Mouse (Mus musculus) embryonic stem cell, embryonic (primary cell): ENCODE measurements around the gene Ggct.

Source experiments
- CTCF ChIA-PET, 4 experiments: fragments of 300-600 bp in 2 of 4; fragments of 350-600 bp in 2 of 4; sonication (Branson Sonifier 250); formaldehyde crosslinking; loops; one replicate each; lab custom pipeline; 2022; ENCODE audit warnings: inconsistent platforms in 2 of 4; lab: Charles Lee
- POLR2A ChIA-PET, 4 experiments: fragments of 300-600 bp in 2 of 4; fragments of 350-600 bp in 2 of 4; sonication (Branson Sonifier 250); formaldehyde crosslinking; loops; one replicate each; lab custom pipeline; 2022; ENCODE audit warnings: antibody characterized with exemption in 4 of 4, inconsistent platforms in 1 of 4; lab: Charles Lee

Ggct gene

DNA sequence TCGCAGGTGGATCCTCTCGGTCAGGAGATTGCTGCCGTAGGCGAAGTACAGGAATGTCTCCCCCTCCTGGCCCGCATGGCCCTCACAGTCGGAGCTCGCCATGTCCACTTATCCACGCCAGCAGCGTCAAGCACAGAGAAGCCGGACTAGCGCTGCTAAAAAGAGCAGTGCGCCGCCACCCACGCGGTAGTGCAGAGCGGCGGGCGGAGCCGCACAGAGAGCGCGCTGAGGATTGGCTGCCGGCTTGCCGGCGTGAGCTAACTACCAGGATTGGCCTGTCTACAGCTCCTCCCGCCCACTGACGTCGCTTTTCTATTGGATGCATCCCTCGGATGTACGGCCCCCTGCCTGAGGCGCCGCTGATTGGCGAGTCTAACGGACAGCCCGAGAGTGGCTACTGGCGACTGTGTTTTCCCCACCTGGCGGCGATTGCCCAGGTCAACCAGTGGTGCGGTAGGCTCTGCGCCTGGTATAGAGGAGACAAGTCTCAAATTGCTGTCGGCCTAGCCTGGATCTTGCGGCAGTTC lies at the start of gene Ggct:
Ggct (minus strand) TSS at position 217 of the 527 bp plus-strand sequence.
- CTCF ChIA-PET = interaction anchor here (0.5 to 1.9 kb wide), 43 partner anchors 8 to 1840 kb away, joined by 3 to 21 read pairs (median 4); partner anchors contain the start of genes Mturn (in 1 of the 4) and Nod1 (in 1 of the 4)

DNA sequence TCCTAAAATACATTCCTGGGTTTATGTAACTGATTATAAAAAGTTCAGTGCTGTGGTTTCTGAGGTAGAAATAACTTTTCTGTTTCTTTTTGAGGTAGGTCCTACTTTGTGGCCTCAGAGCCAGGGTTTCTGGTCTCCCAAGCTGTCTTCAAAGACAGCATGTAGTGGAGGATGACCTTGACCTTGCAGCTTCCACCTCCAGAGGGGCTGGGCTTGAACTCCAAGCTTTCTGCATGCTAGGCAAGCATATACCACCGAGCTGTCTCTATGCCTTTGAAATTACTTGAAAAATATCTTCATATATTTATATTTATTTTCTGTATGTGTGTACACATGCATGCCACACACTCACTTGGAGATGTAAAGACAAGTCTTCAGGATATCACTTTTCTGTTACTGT lies 47.3 kb upstream of the Ggct start:
- CTCF ChIA-PET = interaction anchor here in 3 of 4 experiments (0.7 to 1.3 kb wide), 3 partner anchors 22 to 535 kb away, joined by 3 to 7 read pairs (median 7); no protein-coding TSS in a partner anchor
- POLR2A ChIA-PET = interaction anchor here in 3 of 4 experiments (0.7 to 10.6 kb wide), 14 partner anchors 10 to 127 kb away, joined by 3 to 161 read pairs (median 6); partner anchors contain the start of gene Ggct (in 1 of the 3)

More for the DNA sequence above, at the start of gene Ggct:
- POLR2A ChIA-PET = interaction anchor here (0.6 to 2.7 kb wide), 78 partner anchors 8 to 778 kb away, joined by 3 to 28 read pairs (median 4); partner anchors contain the start of genes Gars (in 2 of the 4), Mturn (in 2 of the 4), Nod1 (in 2 of the 4) and Plekha8 (in 1 of the 4)

DNA sequence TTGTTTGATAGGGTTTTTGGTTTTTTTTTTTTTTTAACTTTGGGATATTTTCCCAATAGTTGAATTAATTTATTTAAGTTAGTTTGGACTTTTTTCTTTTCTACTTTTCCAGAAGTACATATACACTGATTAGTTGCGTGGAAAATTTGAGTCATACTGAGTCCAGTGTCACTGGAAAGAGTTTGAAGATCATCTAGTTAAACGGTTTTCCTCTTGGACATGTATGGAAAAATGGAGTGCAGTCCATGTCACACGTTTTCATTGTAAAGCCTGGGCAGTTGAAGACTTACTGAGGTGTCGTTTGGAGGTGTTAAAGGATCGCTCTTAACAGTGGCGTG lies 46.7 kb upstream of the Ggct start:
- ChIA-PET POLR2A (interaction anchor here (0.6 to 10.6 kb wide), 33 partner anchors 10 to 453 kb away, joined by 3 to 161 read pairs (median 7); partner anchors contain the start of genes Ggct (in 2 of the 4), Nod1 (in 1 of the 4) and Znrf2 (in 1 of the 4)), CTCF (interaction anchor here in 2 of 4 experiments (1.0 to 3.1 kb wide), 4 partner anchors 22 to 47 kb away, joined by 3 to 18 read pairs (median 7); partner anchors contain the start of gene Ggct (in 1 of the 2))

DNA sequence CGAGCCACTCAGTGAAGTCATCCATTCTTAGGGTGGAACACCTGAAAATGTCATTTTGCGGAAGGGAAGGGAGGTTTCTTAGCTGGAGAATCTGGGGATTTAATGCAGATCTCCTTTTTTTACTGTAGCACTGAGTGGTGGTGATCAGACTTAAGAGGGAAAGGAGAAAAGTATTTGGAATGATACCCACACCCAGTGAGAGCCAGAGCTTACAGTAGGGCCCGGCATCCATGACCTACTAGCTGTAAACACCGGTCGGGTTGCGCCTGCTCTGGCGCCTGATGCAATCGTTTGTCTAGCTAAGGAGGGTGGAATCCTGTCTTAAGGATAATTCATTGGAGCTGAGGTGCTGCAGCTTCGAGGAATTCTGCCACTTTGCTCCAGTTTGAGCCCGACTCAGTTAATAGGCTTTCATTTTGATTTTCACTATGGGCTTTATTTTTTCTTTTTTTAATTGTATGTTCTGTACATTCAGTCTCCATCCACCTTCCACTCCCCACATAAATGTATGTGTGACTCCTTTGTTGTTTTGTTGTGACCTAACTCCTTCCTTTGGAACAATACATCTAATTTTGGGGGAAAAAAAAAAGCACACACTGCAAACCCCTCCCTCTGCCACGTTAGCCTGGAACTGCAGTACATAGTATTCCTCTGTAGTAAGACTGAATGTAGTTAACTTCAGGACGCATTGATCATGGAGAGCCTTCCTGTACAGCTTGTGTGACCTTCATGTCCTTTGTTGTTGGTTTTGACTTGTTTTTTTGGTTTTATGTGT lies 46.1 kb upstream of the Ggct start:
- CTCF ChIA-PET = interaction anchor here in 3 of 4 experiments (0.5 to 3.1 kb wide), 8 partner anchors 21 to 1559 kb away, joined by 3 to 18 read pairs (median 4); partner anchors contain the start of gene Ggct (in 2 of the 3)
- POLR2A ChIA-PET = interaction anchor here (0.6 to 10.6 kb wide), 63 partner anchors 9 to 474 kb away, joined by 3 to 161 read pairs (median 4); partner anchors contain the start of genes Ggct (in 3 of the 4), Znrf2 (in 2 of the 4), Nod1 (in 1 of the 4) and Plekha8 (in 1 of the 4)

DNA sequence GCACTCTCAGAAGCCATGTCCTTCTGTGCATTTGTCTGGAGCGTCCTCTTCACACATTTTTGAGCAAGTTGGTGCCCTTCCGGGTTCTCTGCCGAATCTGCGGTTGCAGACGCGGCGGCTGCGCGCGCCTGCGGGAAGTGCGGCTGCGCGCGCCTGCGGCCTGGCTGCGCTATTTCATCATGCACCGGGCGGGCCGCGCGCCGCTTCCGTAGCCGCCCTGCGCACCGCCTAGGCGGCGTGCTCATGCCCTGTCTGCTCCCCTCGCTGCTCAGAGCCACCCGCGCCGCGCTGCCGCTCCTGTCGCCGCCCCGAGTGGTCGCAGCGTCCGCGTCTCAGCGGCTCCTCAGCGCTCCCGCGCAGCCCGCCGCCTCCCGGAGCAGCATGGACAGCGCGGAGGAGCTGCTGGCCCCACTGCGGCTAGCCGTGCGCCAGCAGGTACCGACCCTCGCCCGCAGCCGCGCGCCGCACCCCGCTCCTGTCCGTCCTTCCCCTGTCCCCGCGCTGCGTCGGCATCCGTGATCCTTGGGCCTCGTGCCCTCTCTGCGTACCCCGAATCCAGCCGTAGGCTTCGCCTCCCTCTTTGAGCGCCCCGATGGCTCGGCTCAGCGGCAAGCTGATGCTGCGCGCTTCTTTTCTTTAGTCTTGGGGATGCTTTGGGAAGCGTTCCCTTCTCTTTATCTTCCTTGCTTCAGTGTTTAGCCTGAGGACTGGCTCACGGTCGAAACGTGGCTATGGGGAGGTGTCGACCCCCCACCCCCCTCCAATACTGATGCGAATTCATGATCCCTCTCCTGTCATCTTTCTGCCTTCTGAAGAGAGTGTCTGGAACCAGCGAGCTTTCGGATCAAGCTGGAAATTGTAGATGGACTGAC lies 45.3 kb upstream of the Ggct start, which contains the start of gene Gars:
Gars (plus strand) TSS at position 209 of the 872 bp plus-strand sequence.
- ChIA-PET POLR2A (interaction anchor here (0.6 to 10.6 kb wide), 56 partner anchors 9 to 473 kb away, joined by 3 to 161 read pairs (median 4); partner anchors contain the start of genes Ggct (in 3 of the 4), Znrf2 (in 2 of the 4), Nod1 (in 1 of the 4) and Plekha8 (in 1 of the 4)), CTCF (interaction anchor here in 3 of 4 experiments (0.5 to 3.1 kb wide), 7 partner anchors 21 to 1559 kb away, joined by 3 to 18 read pairs (median 4); partner anchors contain the start of gene Ggct (in 2 of the 3))

DNA sequence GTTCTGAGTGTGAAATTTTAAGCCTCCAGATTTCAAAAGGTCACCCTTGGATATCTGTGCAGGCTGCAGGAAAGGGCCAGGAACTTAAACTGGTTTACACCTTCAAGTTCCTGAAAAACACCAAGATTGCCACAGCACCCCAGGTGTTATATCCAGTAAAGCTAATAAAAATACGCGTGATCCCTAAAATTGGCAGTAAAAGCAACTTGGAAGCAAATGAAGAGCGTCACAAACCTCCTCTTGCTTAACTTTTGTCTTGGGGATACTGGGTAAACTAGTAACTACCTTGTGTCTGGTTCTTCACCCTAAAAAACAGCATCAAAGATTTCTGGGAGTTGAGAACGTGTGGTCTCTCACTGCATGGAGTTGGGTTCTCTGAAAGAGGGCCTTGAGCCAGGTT lies 44.0 kb upstream of the Ggct start:
- CTCF ChIA-PET = interaction anchor here in 1 of 4 experiments (3.1 kb wide), 1 partner anchor 19 kb away, joined by 18 read pairs; no protein-coding TSS in a partner anchor
- POLR2A ChIA-PET = interaction anchor here in 2 of 4 experiments (0.8 to 10.6 kb wide), 5 partner anchors 9 to 45 kb away, joined by 3 to 161 read pairs (median 18); partner anchors contain the start of gene Ggct (in 1 of the 2)

DNA sequence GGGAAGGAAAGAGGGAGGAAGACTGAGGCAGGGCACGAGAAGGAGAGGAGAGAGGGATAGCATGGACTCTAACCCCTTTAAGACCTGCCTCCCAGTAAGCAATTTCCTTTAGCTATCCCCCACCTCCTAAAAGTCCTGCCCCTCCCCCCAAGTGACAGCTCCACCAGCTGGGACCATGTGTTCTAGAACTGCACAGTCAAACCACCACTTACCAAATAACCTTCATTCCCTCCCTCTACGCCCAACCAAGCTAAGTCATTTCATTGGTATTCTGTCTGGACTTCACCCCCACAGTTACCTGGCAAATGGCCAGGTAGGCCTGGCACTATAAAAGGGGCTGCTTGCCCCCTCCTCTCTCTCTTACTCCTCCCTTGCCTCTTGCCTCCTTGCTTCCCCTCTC lies 34.9 kb upstream of the Ggct start:
- CTCF ChIA-PET = interaction anchor here in 1 of 4 experiments (3.6 kb wide), 1 partner anchor 10 kb away, joined by 29 read pairs; no protein-coding TSS in a partner anchor
- POLR2A ChIA-PET = interaction anchor here in 2 of 4 experiments (0.6 to 2.1 kb wide), 5 partner anchors 9 to 11 kb away, joined by 3 to 11 read pairs (median 3); no protein-coding TSS in a partner anchor

DNA sequence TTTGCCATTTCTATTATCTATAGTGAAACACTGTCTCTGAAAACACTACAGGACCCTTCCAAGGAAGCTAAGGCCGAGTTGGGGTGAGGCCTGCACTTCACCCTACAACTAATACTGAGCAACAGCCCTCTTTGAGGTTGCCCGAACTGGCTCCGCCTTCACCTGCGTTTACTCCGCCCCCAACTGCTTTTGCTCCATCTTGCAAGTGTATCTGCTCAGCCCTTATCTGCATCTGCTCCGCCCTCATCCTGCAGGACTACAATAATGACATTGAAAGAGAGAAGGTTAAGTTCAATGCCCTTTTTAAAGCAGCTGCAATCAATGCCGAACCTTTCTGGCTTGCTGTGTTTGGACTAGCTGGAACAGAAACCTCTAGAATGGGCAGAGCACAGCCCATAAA lies 29.1 kb upstream of the Ggct start:
- CTCF ChIA-PET = no interaction called here
- POLR2A ChIA-PET = interaction anchor here in 2 of 4 experiments (1.1 to 1.4 kb wide), 4 partner anchors 13 to 29 kb away, joined by 3 to 7 read pairs (median 5); partner anchors contain the start of genes Gars (in 1 of the 2) and Ggct (in 1 of the 2)

DNA sequence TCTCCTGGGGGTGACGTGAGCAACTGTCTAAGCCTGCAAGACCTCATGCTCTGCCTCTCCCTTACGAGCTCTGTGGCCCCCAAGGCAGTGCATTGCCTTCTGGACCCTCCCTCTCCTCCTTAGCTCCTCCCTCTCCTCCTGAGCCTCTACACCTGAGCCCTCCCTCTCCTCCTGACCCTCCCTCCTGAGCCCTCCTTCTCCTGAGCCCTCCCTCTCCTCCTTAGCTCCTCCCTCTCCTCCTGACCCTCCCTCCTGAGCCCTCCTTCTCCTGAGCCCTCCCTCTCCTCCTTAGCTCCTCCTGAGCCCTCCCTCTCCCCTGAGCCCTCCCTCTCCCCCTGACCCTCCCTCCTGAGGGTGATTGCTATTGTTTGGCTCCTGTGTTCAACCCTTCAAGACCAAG lies 25.7 kb upstream of the Ggct start:
- ChIA-PET CTCF (interaction anchor here (0.7 to 3.7 kb wide), 16 partner anchors 10 to 361 kb away, joined by 3 to 82 read pairs (median 8); partner anchors contain the start of genes Ggct (in 2 of the 4) and Gars (in 1 of the 4)), POLR2A (interaction anchor here in 3 of 4 experiments (0.8 to 4.2 kb wide), 20 partner anchors 9 to 337 kb away, joined by 3 to 68 read pairs (median 6); partner anchors contain the start of genes Ggct (in 3 of the 3), Gars (in 2 of the 3), Mturn (in 1 of the 3) and Znrf2 (in 1 of the 3))

DNA sequence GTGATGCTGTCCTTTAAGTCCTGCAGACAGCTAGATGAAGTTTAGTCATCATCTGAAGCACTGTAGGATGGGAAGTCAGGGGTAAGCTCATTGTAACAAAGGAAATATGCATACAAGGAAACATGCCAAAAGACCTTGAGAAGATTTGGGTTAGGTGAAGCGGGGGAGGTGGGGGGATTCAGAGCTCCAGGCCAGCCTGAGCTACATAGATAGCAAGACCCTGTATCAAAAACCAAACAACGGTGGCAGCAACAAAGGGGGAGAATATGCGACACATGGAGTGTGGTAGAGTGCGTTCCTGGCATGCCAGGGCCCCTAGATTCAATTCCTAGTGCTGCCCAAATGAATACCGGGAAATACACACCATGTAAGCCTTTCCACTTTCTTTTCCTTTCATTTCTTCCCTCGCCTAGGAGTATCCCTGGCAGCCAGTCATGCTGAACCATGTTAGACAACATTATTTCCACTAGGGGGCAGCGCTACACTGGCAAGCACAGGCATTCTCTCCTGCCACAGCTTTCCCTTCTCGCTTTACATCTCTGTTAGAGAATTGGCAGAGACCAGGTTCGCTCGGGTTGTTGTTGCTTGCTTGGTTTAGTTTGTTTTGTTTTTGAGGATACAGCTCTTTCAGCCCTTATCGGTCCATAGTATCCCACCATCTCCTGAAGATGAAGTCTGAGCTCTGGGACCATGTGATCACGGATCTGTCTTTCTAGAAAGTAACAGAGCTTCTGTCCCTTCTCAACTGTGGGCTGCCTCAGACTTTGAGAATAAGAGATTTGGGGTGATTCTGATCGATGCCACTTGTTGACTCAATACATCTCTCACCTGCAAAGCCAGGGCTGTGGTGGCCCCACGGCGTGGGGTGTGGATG lies 24.2 kb upstream of the Ggct start:
- CTCF ChIA-PET = interaction anchor here (0.5 to 3.7 kb wide), 79 partner anchors 9 to 427 kb away, joined by 3 to 82 read pairs (median 4); partner anchors contain the start of genes Ggct (in 3 of the 4), Gars (in 2 of the 4), Nod1 (in 2 of the 4) and Plekha8 (in 1 of the 4)

DNA sequence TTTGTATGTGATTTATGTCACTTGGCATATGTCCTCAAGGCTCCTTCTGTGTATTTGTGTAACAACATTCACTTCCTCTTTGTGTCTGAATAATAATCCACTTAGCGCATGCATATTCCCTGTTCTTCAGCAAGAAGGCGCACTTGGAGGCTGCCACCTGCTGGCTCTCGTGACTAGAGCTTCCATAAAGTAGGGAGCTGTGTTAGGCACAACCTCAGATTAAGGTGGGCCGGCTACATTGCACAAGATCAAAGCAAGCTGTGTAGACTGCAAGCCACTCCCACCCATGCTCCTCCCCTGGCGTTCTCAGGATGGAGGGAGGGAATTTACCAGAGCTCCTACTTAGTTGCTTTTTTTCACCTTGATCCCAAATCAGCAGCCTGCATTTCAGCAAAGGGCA lies 23.5 kb upstream of the Ggct start:
- CTCF ChIA-PET = interaction anchor here (0.6 to 3.7 kb wide), 64 partner anchors 9 to 421 kb away, joined by 3 to 82 read pairs (median 4); partner anchors contain the start of genes Ggct (in 3 of the 4), Gars (in 2 of the 4), Nod1 (in 2 of the 4) and Plekha8 (in 1 of the 4)

More for the DNA sequence above, 24.2 kb upstream of the Ggct start:
- POLR2A ChIA-PET = interaction anchor here (0.6 to 4.2 kb wide), 22 partner anchors 11 to 201 kb away, joined by 3 to 68 read pairs (median 5); partner anchors contain the start of genes Ggct (in 3 of the 4), Gars (in 2 of the 4), Nod1 (in 1 of the 4) and Znrf2 (in 1 of the 4)

DNA sequence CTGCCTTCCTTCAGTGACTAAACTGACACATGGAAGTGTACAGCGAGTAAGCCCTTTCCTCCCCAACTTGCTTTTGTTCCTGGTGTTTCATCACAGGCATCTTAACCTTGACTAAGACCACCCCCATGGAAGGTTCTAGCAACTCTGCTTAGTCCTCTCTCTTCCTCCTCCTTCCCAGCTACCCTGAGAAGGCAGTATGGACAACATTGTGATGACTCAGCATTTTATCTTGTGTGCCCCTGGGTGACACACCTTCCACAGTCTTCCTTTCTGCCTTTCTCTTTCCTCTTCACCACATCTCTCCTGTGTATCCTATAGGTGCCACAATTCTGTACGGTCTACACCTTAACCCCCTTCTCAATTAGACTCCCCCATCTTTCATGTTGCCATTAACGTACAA lies 21.4 kb upstream of the Ggct start:
- CTCF ChIA-PET = interaction anchor here in 1 of 4 experiments (0.5 kb wide), 1 partner anchor 354 kb away, joined by 3 read pairs; no protein-coding TSS in a partner anchor
- POLR2A ChIA-PET = interaction anchor here in 1 of 4 experiments (0.6 kb wide), 1 partner anchor 1398 kb away, joined by 3 read pairs; no protein-coding TSS in a partner anchor

More for the DNA sequence above, 23.5 kb upstream of the Ggct start:
- POLR2A ChIA-PET = interaction anchor here in 3 of 4 experiments (0.6 to 4.2 kb wide), 17 partner anchors 13 to 199 kb away, joined by 3 to 68 read pairs (median 6); partner anchors contain the start of genes Gars (in 2 of the 3), Ggct (in 2 of the 3), Nod1 (in 1 of the 3) and Znrf2 (in 1 of the 3)

DNA sequence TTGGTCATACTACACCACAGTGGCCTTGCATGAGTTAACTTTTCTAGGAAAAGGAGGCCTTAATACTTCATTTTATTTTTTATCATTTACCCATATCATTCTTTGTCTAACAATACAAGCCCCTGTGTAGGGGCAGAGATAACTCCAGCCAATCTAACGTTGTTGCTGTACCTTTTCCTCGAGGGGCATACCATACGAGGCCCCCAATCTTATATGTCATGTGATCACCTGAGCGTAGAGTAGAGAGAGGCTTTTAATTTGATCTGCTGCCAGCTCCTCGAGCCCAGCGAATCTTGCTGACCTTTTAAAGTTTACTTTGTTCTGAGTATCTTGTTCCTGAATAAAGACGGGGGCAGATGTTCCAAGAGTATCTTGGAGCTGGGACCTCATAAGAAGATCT lies 19.8 kb upstream of the Ggct start:
- ChIA-PET CTCF (no interaction called here), POLR2A (interaction anchor here in 1 of 4 experiments (1.0 kb wide), 1 partner anchor 27 kb away, joined by 3 read pairs; no protein-coding TSS in a partner anchor)

DNA sequence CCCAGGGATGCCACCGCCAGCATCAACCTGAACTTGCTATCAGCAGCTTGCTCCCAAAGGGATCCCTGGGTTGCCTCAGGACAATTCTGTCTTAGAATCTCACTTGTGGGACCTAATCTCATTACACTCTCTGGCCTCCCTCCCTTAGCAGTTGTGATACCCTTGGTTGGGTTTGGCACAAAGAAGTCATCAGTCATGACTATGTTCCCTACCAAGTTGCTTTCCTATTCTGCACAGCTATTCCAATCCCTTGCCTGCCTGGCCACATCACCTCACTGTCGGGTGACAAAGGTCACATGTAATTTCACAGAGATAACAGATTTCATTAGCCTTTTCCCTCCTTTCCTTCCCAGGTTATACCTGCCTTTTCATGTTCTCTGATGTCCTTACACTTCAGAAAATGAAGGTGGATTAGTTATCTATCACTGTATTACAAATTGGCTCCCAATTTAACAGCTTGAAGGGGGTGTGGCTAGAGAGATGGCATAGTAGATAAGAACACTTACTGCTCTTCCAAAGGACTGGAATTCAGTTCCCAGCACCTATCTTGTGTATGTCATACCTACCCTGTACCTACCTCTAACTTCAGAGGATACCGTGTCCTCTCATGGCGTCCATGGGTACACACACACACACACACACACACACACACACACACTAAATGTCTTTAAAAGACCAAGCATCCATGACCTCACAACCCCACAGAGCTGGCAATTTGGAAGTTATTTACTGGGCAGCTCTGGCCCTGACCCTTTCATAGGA lies 17.8 kb upstream of the Ggct start:
- ChIA-PET CTCF (interaction anchor here in 2 of 4 experiments (0.5 to 0.8 kb wide), 4 partner anchors 18 to 307 kb away, joined by 3 to 5 read pairs (median 4); partner anchors contain the start of gene Ggct (in 1 of the 2)), POLR2A (interaction anchor here in 1 of 4 experiments (1.1 to 1.3 kb wide), 2 partner anchors 8 to 18 kb away, joined by 4 to 6 read pairs; partner anchors contain the start of gene Ggct)
